Mouse (Mus musculus) heart, postnatal 0 days (tissue): ENCODE results near the gene P4hb.

Experiments used
- CTCF ChIP-seq: IDR thresholded peaks from 2 replicates; pipeline ENCODE4 v1.5.1; 2016; ENCODE audit warnings: antibody characterized with exemption, control low read depth, low read depth
- EP300 ChIP-seq: IDR thresholded peaks from 2 replicates; pipeline ENCODE4 v1.6.1; 2016; ENCODE audit warnings: antibody characterized with exemption, low read depth

DNA sequence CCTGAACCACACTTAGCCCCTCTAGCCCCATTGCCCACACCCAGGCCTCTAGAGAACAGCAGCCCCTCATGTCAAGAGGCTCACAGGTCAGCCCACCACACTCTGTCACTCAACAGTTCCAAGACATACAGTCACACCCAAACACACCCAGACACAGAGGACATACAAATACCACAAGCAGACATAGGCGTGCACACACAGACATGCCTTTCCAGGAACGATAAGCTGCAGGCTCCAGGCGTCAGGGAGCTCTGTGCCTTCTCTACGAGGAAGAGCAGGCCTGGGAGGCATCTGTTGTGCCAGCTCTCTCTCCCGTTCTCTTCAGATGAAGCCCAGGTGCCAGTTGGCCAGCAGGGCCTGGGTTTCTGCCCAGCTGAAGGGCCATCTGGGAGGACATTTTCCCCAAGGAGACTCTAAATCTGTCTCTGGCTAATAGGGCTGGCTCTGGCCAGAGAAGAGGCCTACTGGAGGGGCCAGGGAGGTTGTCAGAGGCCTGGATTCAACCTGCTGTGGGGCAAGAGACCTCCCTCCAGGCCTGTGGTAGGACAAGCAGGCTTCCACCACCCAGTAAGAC lies 52.0 kb downstream of the P4hb start:
- no peak for TF ChIP-seq CTCF
- TF ChIP-seq EP300, result no peak
